Mouse (Mus musculus) ES-E14 (cell line): ENCODE results near the gene Fitm2. TPM values are rescaled to one million over a fixed set of nuclear protein-coding genes. Genes with fewer than 3 reads are reported as not detected.
A peak's percentile ranks its signal among the peaks of the same experiment; 100 is the strongest.

Experiments used
- DNase-seq: peaks from one replicate; pipeline ENCODE4 v3.0.0-alpha.2; 2013; ENCODE audit warnings: low read depth, low spot score
- H3K27ac ChIP-seq: 2 replicates; pipeline ENCODE4 v1.5.1; 2012; ENCODE audit warnings: low read depth, mild to moderate bottlenecking, low read length, moderate library complexity, mixed read lengths; ENCODE audit not compliant: poor library complexity, insufficient read depth, severe bottlenecking
- H3K36me3 ChIP-seq: 2 replicates; pipeline ENCODE4 v1.6.1; 2012; ENCODE audit warnings: mild to moderate bottlenecking, low read length, moderate library complexity, mixed read lengths; ENCODE audit not compliant: control insufficient read depth, poor library complexity, insufficient read depth, severe bottlenecking
- H3K4me1 ChIP-seq, 2 experiments: fragments of 150-350 bp in 1 of 2; sonication (generic) in 1 of 2; 2 replicates each; pipeline ENCODE4 v1.6.1; 2012; ENCODE audit warnings: low read length in 2 of 2, mild to moderate bottlenecking in 1 of 2, mixed read lengths in 1 of 2; ENCODE audit not compliant: control insufficient read depth in 2 of 2, insufficient read depth in 2 of 2, poor library complexity in 1 of 2
- H3K4me3 ChIP-seq, 2 experiments: fragments of 150-350 bp in 1 of 2; sonication (generic) in 1 of 2; 2 replicates each; pipeline ENCODE4 v1.5.1; 2012; ENCODE audit warnings: low read length in 2 of 2, low read depth in 1 of 2, mild to moderate bottlenecking in 1 of 2, mixed read lengths in 1 of 2; ENCODE audit not compliant: insufficient read depth in 1 of 2, poor library complexity in 1 of 2, severe bottlenecking in 1 of 2
- H3K9ac ChIP-seq: 2 replicates; pipeline ENCODE4 v1.6.1; 2012; ENCODE audit warnings: low read depth, mild to moderate bottlenecking, low read length, mixed read lengths; ENCODE audit not compliant: poor library complexity, insufficient read depth, severe bottlenecking
- H3K9me3 ChIP-seq: fragments of 150-350 bp; sonication (generic); 2 replicates; pipeline ENCODE4 v1.6.1; 2012; ENCODE audit warnings: low read depth, mild to moderate bottlenecking, low read length; ENCODE audit not compliant: control insufficient read depth, insufficient read depth
- CHD2 ChIP-seq: IDR thresholded peaks from 2 replicates; pipeline ENCODE4 v1.6.1; 2014; ENCODE audit warnings: mild to moderate bottlenecking, low read depth, low read length, inconsistent platforms
- HCFC1 ChIP-seq: IDR thresholded peaks from 2 replicates; pipeline ENCODE4 v1.6.1; 2012; ENCODE audit warnings: low read length, inconsistent platforms, borderline replicate concordance; ENCODE audit not compliant: insufficient read depth
- MAFK ChIP-seq: IDR thresholded peaks from 2 replicates; pipeline ENCODE4 v1.6.1; 2014; ENCODE audit warnings: mild to moderate bottlenecking, low read depth, low read length, inconsistent platforms; ENCODE audit not compliant: insufficient read depth
- ZC3H11A ChIP-seq: IDR thresholded peaks from 2 replicates; pipeline ENCODE4 v1.6.1; 2012; ENCODE audit warnings: low read depth, mild to moderate bottlenecking, inconsistent platforms, low read length, borderline replicate concordance
- ZNF384 ChIP-seq: IDR thresholded peaks from 2 replicates; pipeline ENCODE4 v1.6.1; 2012; ENCODE audit warnings: low read depth, low read length, inconsistent platforms
- in situ Hi-C, 2 experiments: fragments of 600-800 bp; cut with MboI; formaldehyde crosslinking; loops; one replicate each; pipeline ENCODE4 v1.15.1; 2025; ENCODE audit warnings: low sequenced_read_pairs in 2 of 2, inconsistent platforms in 1 of 2; ENCODE audit not compliant: unreplicated experiment in 2 of 2
- total RNA-seq: library from RNA; depleted of rRNA; stranded (reverse); fragments of 300-350 nt; gene quantifications from 2 replicates; pipeline ENCODE4 v1.2.3, GENCODE M21; 2012

The Fitm2 gene
- total RNA-seq, 1 experiment: 23.4 TPM

DNA sequence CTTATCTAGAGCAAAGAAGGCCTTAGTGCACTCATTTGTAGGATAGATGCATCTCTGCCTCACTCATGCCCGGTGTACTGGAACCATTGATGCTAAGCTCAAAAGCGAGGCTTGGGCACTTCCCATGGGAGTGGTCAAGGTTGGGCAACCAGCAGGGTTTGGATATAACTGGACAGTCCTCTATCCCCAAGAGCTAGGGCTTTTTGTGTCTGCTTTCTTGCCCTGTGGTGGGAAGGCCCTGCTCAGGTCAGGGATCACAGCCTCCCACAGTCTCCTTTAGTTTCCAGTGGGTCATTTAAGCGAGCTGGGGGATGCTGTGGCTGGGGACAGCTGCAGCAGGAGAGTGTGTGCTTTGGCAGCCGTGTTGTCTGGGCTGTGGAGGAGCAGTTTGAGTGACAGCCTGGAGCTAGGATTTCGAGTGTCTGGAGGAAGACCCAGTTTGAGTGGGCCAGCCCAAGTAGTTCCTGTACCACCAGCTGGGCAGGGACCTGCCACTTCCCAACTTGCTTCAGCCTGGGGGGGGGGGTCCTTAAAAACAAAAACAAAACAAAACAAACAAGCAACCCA lies 17.4 kb upstream of the Fitm2 start:
- H3K9ac ChIP-seq: no peak overlapping the region
- no peaks in the 10 kb centered on the region for H3K36me3 ChIP-seq
- no peak for TF ChIP-seq ZC3H11A
- no peak for DNase-seq
- no peaks in the 10 kb centered on the region for H3K9me3 ChIP-seq
- H3K27ac ChIP-seq: no peak overlapping the region
- peaks cover 11 to 12% of the 10 kb centered on the region in 2 experiments for H3K4me1 ChIP-seq
- no peak overlapping the region for H3K4me3 ChIP-seq
- in situ Hi-C loops: no loop called here

DNA sequence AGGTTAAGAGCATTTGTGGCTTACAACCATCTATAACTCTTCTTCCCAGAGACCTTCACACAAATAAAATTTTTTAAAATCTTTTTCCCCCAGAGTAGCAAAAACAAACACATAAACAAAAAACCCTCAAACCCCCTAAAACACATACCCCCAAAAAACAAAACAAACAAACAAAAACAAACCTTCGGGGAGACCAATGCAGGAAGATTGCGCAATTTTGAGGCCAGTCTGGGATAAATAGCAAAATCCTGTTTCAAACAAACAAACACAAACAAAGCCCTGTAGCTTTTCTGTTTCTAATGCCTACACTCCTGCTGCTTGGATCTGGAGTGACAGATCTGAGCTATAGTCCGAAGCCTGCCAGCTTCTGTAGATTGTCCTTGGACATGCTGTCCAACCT lies 14.9 kb upstream of the Fitm2 start:
- H3K27ac ChIP-seq: no peak overlapping the region
- H3K9me3 ChIP-seq: no peaks in the 10 kb centered on the region
- no peak overlapping the region for H3K4me3 ChIP-seq
- H3K4me1 ChIP-seq: peaks cover 0 to under 1% of the 10 kb centered on the region in 2 experiments; a peak in 1 of 4 replicates
- in situ Hi-C loops: no loop called here
- DNase-seq: no peak
- TF ChIP-seq ZNF384: no peak
- no peak for TF ChIP-seq CHD2
- TF ChIP-seq MAFK: no peak
- TF ChIP-seq ZC3H11A: no peak
- TF ChIP-seq HCFC1: no peak
- no peak overlapping the region for H3K9ac ChIP-seq
- H3K36me3 ChIP-seq: no peaks in the 10 kb centered on the region

DNA sequence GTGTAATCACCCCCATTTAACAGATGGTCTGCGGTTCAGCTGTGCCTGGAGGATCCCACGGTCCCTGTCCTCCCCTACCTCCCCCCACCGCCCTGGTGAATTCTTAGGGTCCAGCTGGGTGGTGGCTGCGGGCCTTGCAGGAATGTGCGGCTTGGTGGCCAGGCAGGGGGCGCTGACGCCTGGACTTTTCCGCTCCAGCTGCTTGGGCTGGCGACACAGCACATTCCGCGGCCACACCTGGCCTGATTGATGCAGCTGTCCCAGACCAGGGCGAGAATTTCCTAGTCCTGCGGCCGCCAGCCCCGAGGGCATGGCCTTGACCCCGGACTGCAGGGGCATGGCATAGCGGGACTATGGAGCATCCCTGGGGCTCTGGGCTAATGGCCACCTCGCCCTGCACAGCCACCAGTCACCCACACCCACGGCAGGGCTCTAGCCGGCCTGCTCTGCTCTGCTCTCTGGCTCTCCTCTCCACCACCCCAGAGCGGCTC lies 9.2 kb upstream of the Fitm2 start:
- Histone ChIP-seq H3K27ac (no peak overlapping the region), H3K4me1 (peaks cover 0 to 6% of the 10 kb centered on the region in 2 experiments; a peak in 1 of 4 replicates)
- in situ Hi-C loops: no loop called here

DNA sequence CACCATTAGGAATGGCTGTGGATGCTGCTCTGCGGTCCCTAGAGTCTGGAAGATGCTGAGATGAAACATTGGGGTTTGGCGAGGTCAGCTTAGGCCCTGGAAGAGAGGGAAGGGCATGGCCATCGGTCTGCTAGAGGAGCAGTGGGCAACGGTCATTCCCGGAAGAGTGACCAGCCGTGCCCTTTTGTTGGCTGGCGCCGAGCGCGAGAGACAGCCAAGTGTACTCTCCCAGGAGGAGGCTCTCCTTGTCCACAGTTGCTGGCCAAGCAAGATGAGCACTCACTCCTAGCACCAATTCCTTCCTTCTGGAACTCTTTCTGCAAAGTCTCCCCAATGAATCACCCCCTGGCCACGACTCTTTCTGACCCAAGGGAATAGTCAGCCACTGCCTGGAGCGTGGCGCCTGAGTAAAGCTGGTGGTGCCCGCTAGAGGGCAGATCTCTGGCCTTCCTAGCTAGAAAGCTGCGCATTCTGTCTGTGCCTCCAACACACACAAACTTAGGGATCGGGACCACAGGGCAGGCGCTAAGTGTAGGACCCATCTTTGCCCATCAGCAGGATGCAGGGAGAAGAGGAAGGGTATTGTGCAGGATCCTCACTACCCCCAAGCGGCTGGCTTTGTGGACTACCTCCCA lies 7.9 kb upstream of the Fitm2 start:
- peak overlapping the region in 1 of 2 experiments; percentile 41; a peak in 2 of 4 replicates for H3K4me3 ChIP-seq
- in situ Hi-C loops: no loop called here
- H3K4me1 ChIP-seq: peaks cover 0 to 6% of the 10 kb centered on the region in 2 experiments; a peak in 1 of 4 replicates
- no peaks in the 10 kb centered on the region for H3K9me3 ChIP-seq
- no peaks in the 10 kb centered on the region for H3K36me3 ChIP-seq
- no peak overlapping the region for H3K27ac ChIP-seq
- peak; percentile 52 for DNase-seq
- no peak overlapping the region; the same call in 1 of the 2 replicates for H3K9ac ChIP-seq
- TF ChIP-seq ZC3H11A (peak; percentile 20; the same call in 1 of the 2 replicates), MAFK (no peak)

More for the DNA sequence above, 9.2 kb upstream of the Fitm2 start:
- H3K9ac ChIP-seq: peak overlapping the region; percentile 63
- no peaks in the 10 kb centered on the region for H3K36me3 ChIP-seq
- H3K9me3 ChIP-seq: no peaks in the 10 kb centered on the region
- H3K4me3 ChIP-seq: peak overlapping the region; percentile 62 to 68
- no peak for TF ChIP-seq CHD2
- TF ChIP-seq ZNF384: no peak
- peak; percentile 57; the same call in 1 of the 2 replicates for TF ChIP-seq MAFK
- TF ChIP-seq HCFC1: no peak
- TF ChIP-seq ZC3H11A: no peak
- DNase-seq: no peak
